Mouse (Mus musculus): ENCODE data around the gene Arhgap27. TPM values are rescaled to one million over a fixed set of nuclear protein-coding genes. Genes with fewer than 3 reads are reported as not detected.

Arhgap27 gene
- total RNA-seq, 2 experiments from 2014 or later, result 8.6 to 9.3 TPM

DNA sequence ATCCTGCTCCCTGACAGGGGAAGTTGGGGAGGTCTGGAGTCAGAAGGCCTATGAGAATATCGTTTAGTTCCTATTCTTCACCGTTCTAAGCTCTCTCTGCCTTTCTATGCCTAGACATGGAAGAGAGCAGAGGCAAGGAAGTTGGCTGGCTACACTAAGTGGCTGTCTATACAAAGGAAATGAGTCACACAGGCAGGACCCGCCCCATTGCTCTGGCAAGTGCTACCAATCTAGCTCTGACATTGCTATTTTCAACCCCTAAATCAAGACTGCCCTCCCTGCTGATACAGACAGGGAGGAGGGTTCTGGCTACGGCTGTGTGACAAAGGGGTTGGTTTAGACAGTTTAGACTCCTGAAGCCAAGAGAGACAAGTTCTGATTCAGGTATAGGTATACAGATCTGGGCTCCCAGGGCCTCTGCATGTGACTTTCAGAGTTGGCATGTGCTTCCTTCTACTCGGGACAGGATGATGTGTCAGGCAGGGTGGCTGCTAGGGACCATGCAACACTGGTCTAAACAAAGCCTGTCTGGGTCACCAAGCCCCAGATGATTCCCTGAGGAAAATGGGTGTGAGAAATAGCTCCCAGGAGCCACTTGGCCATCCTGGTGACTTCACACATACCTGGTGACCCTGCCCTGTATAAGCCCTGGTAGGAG is 18.6 kb upstream of the Arhgap27 start:
- no peak for DNase-seq (ENCODE audit: extremely low spot score in 1 of 2, low spot score in 1 of 2)

DNA sequence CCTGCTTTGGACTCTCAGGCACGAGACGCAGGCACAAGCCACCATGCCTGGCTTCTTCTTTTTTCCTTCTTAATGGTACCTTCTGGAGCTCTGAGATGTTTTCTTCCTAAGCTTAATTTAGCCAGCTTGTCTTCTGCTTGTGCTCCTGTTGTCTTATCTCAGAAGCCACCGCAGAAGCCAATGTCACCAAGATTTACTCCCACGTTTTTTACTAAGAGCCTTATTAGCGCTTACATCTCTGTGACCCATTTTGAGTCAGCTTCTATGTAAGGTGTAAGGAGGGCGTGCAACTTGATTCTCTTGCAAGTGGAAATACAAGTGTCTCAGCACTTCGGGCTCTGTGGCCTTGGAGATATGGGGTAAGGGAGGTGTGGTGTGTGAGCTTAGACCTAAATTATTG is 18.0 kb upstream of the Arhgap27 start:
- no peak for DNase-seq (ENCODE audit: extremely low spot score in 1 of 2, low spot score in 1 of 2)

GRCm38 (mm10) chr11:103380460-103380859 is 17.0 kb upstream of the Arhgap27 start:
- no peak for DNase-seq (ENCODE audit: extremely low spot score in 1 of 2, low spot score in 1 of 2)

DNA sequence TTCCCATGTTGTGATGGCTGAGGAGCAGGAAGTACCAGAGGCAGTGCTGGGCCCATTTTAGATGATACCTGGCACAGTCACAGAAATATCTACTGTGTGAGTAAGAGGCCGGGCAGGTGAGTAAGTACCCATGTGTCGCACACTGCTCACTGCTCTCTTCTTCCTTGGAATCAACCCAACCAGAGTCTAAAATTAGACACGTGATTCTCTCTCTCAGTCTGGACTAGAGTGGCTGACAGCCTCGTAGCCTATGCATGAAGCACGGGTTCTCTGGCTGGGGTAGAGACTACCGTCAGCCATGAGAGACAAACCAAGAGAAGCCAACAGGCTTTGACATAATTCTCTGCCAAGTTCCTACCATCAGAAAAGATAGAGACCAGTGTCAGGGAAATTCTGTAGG is 14.8 kb upstream of the Arhgap27 start:
- DNase-seq (ENCODE audit: extremely low spot score in 1 of 2, low spot score in 1 of 2), result no peak

DNA sequence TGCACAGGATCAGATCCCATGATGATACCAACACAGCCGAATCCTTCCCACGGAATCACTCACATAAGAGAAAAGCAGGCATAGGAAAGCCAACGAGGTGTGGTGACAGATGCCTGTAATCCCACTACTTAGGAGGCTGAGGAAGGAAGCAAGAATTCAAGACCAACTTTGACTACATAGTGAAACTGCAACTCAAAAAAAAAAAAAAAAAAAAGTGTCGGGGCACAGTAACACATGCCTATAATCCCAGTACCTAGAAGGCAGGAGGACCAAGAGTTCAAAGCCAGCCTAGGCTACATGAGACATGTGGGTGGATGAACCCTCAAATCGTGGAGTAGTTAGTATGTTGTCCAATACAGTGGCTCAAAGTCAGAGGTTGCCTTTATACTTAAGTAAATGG is 12.3 kb upstream of the Arhgap27 start:
- no peak for DNase-seq (ENCODE audit: extremely low spot score in 1 of 2, low spot score in 1 of 2)

DNA sequence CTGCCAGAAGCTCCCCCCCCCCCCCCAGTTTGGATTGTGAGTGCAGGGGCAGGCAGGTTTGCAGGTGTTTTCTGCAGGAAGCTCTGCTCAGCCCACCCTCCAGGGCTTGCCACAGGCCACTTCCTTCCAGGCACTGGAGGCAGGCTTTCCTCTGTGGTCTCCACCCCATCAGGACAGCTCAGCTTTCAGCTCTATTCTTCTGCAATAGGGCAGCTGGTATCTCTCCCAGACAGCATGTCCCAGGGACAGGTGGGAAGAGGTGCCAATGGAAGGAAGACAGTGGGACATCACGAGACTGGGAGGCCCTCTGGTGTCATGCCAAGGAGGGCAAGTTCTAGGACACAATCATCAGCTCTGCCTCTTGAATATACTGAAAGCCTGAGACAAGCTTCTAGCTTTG is 11.8 kb upstream of the Arhgap27 start:
- DNase-seq (ENCODE audit: extremely low spot score in 1 of 2, low spot score in 1 of 2), result no peak

DNA sequence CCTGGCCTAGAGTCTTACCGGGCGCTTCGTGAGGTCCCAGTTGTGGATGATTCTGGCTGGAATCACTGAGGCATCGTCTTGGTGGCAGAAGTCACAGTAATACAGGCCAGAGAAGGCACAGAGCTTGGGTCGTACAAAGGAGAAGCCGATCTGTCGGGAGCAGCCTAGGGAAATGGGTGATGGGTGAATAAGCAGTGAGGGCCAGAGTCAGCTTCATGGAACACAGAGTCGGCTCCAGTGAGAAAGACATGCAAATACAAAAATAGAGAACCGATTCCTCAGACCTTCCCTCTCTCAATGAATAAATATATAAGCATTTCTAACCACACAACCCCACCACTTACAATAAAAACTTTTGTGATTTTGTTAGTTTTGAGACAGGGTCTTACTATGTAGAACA is 10.4 kb upstream of the Arhgap27 start:
- DNase-seq (ENCODE audit: extremely low spot score in 1 of 2, low spot score in 1 of 2), result no peak

DNA sequence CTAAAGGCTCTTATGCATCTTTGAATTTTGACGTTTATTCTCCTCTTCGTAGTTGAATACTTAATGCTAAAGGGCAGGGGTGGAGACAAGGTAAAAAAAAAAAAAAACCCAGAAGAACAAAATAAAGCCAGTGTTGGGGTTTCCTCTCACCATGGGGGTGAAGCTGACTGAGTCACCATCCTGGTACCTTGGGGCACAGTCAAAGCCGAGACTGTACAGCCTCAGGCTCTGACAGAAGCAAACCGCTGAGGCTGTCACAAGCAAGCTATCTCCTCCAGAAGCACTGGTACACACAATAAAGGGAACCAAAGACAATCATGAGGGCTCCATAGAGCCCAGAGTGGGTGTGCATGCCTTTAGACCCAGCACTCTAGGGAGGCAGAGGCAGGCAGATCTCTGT is 9.1 kb upstream of the Arhgap27 start:
- DNase-seq (ENCODE audit: extremely low spot score in 1 of 2, low spot score in 1 of 2), result no peak

GRCm38 (mm10) chr11:103372068-103372467 is 8.6 kb upstream of the Arhgap27 start:
- DNase-seq (ENCODE audit: extremely low spot score in 1 of 2, low spot score in 1 of 2), result no peak

DNA sequence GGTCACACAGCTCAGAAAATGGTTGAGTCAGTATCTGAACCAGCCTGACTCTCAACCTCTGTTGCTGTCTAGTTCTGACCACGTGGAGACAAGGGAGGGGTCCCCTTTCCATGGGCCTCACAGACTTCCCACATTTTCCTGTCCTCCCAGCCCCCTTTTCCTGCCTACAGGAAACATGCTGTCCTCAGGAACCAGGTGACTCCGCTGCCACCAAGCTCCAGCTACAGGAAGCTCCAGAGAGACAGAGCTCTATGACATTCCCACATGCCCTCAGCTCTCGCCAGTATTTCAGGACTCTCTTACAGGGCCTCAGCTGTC is 7.7 kb upstream of the Arhgap27 start:
- DNase-seq (ENCODE audit: extremely low spot score in 1 of 2, low spot score in 1 of 2), result no peak

GRCm38 (mm10) chr11:103370397-103371221 is 7.1 kb upstream of the Arhgap27 start:
- no peak for DNase-seq (ENCODE audit: extremely low spot score in 1 of 2, low spot score in 1 of 2)

DNA sequence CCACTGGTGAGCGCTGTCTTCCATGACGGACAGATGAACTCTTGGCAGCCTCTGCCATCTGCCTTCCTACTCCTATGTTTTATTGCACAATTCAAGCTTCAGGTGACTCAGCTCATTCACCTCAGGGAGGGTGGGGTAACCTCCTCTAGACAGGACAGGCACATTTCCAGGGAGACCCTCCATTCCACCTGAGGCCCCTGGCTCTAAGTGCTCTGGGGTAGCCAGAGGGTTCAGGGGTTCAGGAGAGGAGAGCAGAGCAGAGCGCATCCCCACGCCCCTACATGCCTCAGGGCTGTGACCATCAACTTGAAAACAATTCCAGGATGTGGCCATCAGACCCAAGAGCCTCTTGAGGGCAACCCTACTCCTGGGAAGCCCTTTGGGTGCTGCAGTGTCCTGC is 2.0 kb upstream of the Arhgap27 start:
- DNase-seq (ENCODE audit: extremely low spot score in 1 of 2, low spot score in 1 of 2), result no peak

DNA sequence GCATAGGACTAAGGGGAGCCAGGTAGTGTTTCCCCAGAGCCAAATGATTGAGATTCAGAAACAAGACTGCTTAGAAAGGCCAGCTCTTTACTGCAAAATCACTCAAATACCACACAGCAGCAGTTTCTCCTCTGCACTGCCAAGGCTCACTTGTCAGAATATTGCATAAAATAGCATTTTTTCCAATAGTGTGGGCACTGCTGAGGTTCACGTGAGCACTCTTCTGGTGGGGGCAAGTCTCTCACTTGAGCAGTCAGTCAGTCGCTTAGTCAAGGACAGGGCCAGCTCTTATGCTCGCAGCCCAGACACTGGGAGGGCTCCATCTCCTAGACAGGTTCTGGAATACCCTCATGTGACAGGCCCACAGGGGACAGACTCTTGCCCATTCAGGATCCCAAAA is 1.5 kb upstream of the Arhgap27 start:
- DNase-seq (ENCODE audit: extremely low spot score in 1 of 2, low spot score in 1 of 2), result no peak

DNA sequence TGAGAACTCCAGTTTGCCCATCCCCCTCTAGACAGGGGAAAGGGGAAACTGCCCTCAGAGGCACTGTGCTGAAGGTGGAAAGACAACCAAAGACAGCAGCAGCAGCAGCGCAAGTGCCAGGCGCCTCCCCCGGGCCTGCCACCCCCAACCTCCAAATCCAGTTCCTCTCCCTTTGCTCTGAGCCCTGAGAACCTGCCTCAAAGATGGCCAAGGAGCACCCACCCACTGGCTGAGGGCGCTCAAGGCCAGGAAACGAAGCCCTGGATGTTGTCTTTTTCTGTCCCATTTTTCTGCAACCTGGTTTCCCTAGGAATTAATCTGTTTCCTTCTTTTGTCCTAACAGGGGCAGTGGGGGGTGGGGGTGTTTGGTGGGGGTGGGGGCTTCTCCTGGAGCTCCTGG is 843 bp upstream of the Arhgap27 start:
- no peak for DNase-seq (ENCODE audit: extremely low spot score in 1 of 2, low spot score in 1 of 2)

DNA sequence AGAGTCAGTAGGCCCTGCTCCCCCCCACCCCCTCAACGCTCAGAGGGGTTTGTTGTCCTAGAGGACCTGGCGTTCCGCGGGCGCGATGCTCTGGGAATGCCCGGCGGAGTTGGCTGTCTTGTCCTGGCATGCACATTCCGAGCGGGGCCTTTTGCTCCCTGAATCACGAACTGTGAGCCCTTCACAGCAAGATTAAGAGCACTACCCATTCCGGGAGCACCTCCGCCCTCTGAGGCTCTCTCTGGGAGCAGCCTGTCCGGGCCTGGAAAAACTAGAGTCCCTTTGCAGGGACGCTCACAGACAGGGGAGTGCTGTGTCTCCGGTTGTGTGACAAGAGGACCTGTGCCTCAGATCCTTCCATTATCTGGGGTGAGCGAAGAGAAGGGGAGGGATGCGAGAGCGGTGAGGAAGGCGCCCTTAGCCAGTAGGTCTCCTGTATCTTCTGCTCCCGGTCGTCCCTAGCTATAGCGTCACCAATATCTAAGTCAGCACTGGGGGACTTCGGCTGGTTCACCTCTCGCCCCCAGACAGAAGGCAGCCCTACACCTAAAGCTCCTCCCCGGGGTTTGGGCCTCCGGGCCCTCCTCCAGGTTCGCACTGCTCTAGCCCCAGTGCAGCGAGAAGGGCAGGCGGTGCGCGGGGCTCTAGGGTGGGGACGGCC is 841 bp downstream of the Arhgap27 start:
- DNase-seq (ENCODE audit: extremely low spot score in 1 of 2, low spot score in 1 of 2), result no peak

DNA sequence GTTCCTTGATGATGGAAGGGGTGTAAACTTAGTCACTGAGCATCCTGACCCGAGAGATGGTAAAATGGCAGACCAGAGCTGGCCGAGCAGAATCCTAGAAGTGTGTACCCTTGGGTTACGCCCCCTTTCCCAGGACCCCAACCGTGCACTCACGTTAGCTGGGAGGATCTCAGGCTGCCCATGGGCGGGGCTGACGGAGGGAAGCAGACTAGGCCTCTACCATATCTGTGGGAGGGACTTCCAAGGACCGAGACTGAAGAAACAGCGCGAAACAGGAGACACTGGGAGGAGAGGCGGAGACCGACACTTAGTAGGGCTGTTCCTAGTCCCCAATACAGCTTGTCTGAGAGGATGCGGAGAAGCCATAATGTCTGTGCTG is 1.4 kb downstream of the Arhgap27 start:
- DNase-seq (ENCODE audit: extremely low spot score in 1 of 2, low spot score in 1 of 2), result no peak

DNA sequence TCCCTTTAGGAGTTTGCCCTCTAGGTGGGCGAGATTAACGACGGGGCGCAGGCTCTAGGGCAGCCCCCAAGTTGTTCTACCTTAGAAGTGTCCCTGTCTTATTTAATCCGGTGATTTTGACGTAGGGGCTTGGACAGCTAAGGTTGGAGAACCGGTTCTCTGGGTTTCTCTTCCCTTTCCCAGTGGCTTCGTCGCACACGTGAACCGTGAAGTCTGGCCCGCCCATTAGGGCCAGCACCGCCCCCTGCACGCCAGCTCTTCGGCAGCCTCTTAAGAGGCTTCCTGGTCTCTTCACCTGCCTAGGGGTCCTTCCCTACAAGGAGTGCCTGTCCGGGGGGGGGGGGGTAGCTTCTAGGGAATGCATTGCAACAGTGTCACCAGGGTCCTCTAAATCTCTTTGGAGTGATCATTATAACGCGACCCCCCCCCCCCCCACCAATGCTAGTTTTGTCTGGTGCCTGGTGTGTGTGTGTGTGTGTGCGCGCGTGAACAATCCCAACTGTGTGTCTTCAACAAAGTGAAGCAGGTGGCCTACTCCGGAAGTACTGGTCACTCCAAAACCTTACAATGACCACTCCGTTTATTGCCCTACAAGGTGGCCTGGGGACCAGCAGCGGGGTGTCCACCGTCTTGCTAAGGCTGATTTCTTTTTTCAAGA is 2.0 kb downstream of the Arhgap27 start:
- DNase-seq (ENCODE audit: extremely low spot score in 1 of 2, low spot score in 1 of 2), result no peak

DNA sequence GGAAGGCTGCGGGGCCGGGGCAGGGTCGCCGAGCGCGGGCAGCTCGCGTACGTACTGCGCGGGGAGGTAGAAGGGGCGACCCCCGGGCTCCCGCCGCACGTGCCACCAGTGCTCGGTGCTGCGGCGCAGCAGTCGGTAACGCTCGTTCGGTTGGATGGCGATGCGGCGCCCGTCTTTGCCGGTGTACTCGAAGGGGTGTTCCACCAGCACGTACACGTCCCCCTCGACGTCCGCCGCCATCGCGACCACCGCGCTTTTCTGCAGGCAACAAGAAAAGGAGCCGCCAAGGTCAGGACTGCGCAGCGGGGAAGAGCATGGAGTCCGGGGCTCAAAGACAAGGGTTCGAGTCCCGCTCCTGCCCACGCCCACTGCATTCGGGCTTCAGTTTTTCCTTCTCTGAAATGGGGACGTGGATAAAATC is 2.8 kb downstream of the Arhgap27 start:
- no peak for DNase-seq (ENCODE audit: extremely low spot score in 1 of 2, low spot score in 1 of 2)

DNA sequence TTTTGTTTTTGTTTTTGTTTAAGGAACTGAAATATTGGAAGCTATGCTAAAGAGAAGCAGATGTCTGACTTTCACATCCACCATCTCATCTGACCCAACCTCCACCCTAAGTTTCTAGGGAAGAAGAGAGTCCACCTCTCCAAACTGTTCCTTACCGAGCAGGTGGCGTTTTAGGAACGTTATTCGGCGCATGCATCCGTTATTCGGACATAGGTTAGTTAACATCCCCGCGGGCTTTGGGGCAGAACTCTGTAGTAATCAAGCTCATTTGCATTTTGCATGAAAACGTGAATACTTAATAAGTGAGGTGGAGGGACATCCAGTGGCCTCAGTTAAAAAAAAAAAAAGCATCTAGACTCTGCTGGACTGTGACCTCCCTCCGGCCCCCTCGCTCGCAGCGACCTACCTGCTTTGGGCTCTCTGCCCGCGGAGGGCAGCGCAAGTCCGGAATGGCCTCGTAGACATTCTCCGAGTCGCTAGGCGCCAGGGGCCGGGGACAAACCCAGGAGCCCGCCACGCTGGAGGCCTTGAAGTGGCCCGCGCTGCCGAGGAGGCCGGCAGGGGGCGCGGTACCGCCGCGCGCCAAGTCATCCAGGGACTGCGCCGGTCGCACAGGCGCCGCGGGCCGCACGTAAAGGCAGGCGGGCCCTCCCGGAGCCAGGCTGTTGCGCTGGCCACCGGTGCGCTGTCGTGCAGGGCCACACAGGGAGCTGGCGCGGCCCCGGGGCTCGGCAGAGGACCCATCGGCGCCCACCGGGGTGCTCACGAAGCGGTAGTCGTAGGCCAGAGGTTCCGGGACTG is 3.5 kb downstream of the Arhgap27 start:
- DNase-seq (ENCODE audit: extremely low spot score in 1 of 2, low spot score in 1 of 2), result peak; percentile 73 to 82

DNA sequence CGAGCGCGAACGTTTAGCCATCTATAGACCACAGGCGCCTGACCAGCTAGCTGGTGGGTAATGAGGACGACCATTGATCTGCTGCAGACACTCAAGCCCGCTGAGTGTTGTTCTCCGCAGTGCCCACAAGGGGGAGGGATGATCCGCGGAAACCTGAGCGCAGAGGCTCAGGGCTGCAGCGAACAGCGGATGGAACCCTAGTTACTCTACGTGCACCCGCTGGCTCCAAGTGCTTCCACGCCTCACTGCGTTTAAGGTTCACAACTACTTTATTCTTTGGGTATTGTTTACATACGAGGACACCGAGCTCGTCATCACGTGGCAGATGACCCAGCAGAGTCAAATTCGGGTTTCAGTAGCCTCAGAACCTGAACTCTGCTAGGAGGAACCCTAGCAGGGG is 4.4 kb downstream of the Arhgap27 start:
- peak; percentile 44 to 60 for DNase-seq (ENCODE audit: extremely low spot score in 1 of 2, low spot score in 1 of 2)
